Mouse (Mus musculus) ES-E14 (cell line): Measurements from ENCODE around the gene Tbc1d4. TPM values are rescaled to one million over a fixed set of nuclear protein-coding genes. Genes with fewer than 3 reads are reported as not detected.

Experiments
- DNase-seq: peaks from one replicate; pipeline ENCODE4 v3.0.0-alpha.2; 2013; ENCODE audit warnings: low read depth, low spot score
- H3K27ac ChIP-seq: 2 replicates; pipeline ENCODE4 v1.5.1; 2012; ENCODE audit warnings: low read depth, mild to moderate bottlenecking, low read length, moderate library complexity, mixed read lengths; ENCODE audit not compliant: poor library complexity, insufficient read depth, severe bottlenecking
- H3K36me3 ChIP-seq: 2 replicates; pipeline ENCODE4 v1.6.1; 2012; ENCODE audit warnings: mild to moderate bottlenecking, low read length, moderate library complexity, mixed read lengths; ENCODE audit not compliant: control insufficient read depth, poor library complexity, insufficient read depth, severe bottlenecking
- H3K4me1 ChIP-seq, 2 experiments: fragments of 150-350 bp in 1 of 2; sonication (generic) in 1 of 2; 2 replicates each; pipeline ENCODE4 v1.6.1; 2012; ENCODE audit warnings: low read length in 2 of 2, mild to moderate bottlenecking in 1 of 2, mixed read lengths in 1 of 2; ENCODE audit not compliant: control insufficient read depth in 2 of 2, insufficient read depth in 2 of 2, poor library complexity in 1 of 2
- H3K4me3 ChIP-seq, 2 experiments: fragments of 150-350 bp in 1 of 2; sonication (generic) in 1 of 2; 2 replicates each; pipeline ENCODE4 v1.5.1; 2012; ENCODE audit warnings: low read length in 2 of 2, low read depth in 1 of 2, mild to moderate bottlenecking in 1 of 2, mixed read lengths in 1 of 2; ENCODE audit not compliant: insufficient read depth in 1 of 2, poor library complexity in 1 of 2, severe bottlenecking in 1 of 2
- H3K9ac ChIP-seq: 2 replicates; pipeline ENCODE4 v1.6.1; 2012; ENCODE audit warnings: low read depth, mild to moderate bottlenecking, low read length, mixed read lengths; ENCODE audit not compliant: poor library complexity, insufficient read depth, severe bottlenecking
- H3K9me3 ChIP-seq: fragments of 150-350 bp; sonication (generic); 2 replicates; pipeline ENCODE4 v1.6.1; 2012; ENCODE audit warnings: low read depth, mild to moderate bottlenecking, low read length; ENCODE audit not compliant: control insufficient read depth, insufficient read depth
- CHD2 ChIP-seq: IDR thresholded peaks from 2 replicates; pipeline ENCODE4 v1.6.1; 2014; ENCODE audit warnings: mild to moderate bottlenecking, low read depth, low read length, inconsistent platforms
- HCFC1 ChIP-seq: IDR thresholded peaks from 2 replicates; pipeline ENCODE4 v1.6.1; 2012; ENCODE audit warnings: low read length, inconsistent platforms, borderline replicate concordance; ENCODE audit not compliant: insufficient read depth
- MAFK ChIP-seq: IDR thresholded peaks from 2 replicates; pipeline ENCODE4 v1.6.1; 2014; ENCODE audit warnings: mild to moderate bottlenecking, low read depth, low read length, inconsistent platforms; ENCODE audit not compliant: insufficient read depth
- ZC3H11A ChIP-seq: IDR thresholded peaks from 2 replicates; pipeline ENCODE4 v1.6.1; 2012; ENCODE audit warnings: low read depth, mild to moderate bottlenecking, inconsistent platforms, low read length, borderline replicate concordance
- ZNF384 ChIP-seq: IDR thresholded peaks from 2 replicates; pipeline ENCODE4 v1.6.1; 2012; ENCODE audit warnings: low read depth, low read length, inconsistent platforms
- in situ Hi-C, 2 experiments: fragments of 600-800 bp; cut with MboI; formaldehyde crosslinking; loops; one replicate each; pipeline ENCODE4 v1.15.1; 2025; ENCODE audit warnings: low sequenced_read_pairs in 2 of 2, inconsistent platforms in 1 of 2; ENCODE audit not compliant: unreplicated experiment in 2 of 2
- total RNA-seq: library from RNA; depleted of rRNA; stranded (reverse); fragments of 300-350 nt; gene quantifications from 2 replicates; pipeline ENCODE4 v1.2.3, GENCODE M21; 2012; rRNA removed

Tbc1d4 gene
- total RNA-seq, 1 experiment, result 1.1 TPM

GRCm38 (mm10) chr14:101428805-101429516 lies 180.0 kb downstream of the Tbc1d4 start:
- Histone ChIP-seq H3K36me3 (no peaks in the 10 kb centered on the region), H3K4me1 (no peaks in the 10 kb centered on the region), H3K9me3 (no peaks in the 10 kb centered on the region), H3K27ac (no peak overlapping the region), H3K4me3 (no peak overlapping the region), H3K9ac (no peak overlapping the region)
- DNase-seq, result no peak
- in situ Hi-C loops, result no loop called here
- TF ChIP-seq CHD2, result no peak
- no peak for TF ChIP-seq HCFC1
- peak; percentile 28; the same call in 1 of the 2 replicates for TF ChIP-seq ZC3H11A
- TF ChIP-seq MAFK, result no peak
- TF ChIP-seq ZNF384, result no peak

- in situ Hi-C loops, result no loop called here
- H3K4me3 ChIP-seq, result no peak overlapping the region
- TF ChIP-seq ZC3H11A (no peak), ZNF384 (no peak), HCFC1 (no peak), CHD2 (no peak), MAFK (no peak)
Observed at GRCm38 (mm10) chr14:101417679-101418078, 191.3 kb downstream of the Tbc1d4 start.

More at GRCm38 (mm10) chr14:101417679-101418078, 191.3 kb downstream of the Tbc1d4 start:
- no peaks in the 10 kb centered on the region for H3K9me3 ChIP-seq
- H3K27ac ChIP-seq, result no peak overlapping the region
- H3K4me1 ChIP-seq, result no peaks in the 10 kb centered on the region
- H3K36me3 ChIP-seq, result no peaks in the 10 kb centered on the region
- H3K9ac ChIP-seq, result no peak overlapping the region
- no peak for DNase-seq

Other genes starting within 250 kb of the Tbc1d4 start
- gene Commd6, start 31.5 kb upstream of the Tbc1d4 start, total RNA-seq, result 19.1 and 25.7 TPM in 2 replicates
- 64.2 and 82.2 TPM in 2 replicates for gene Uchl3, start 44.8 kb upstream of the Tbc1d4 start, total RNA-seq
- gene Gm9922, start 120.6 kb upstream of the Tbc1d4 start, total RNA-seq, result 0.62 and 0.74 TPM in 2 replicates
- 19.4 and 23.1 TPM in 2 replicates for gene Lmo7, start 120.8 kb upstream of the Tbc1d4 start, total RNA-seq